Mouse (Mus musculus) stomach, postnatal 0 days (tissue): ENCODE data around the gene Col24a1.

Experiments
- CTCF ChIP-seq: IDR thresholded peaks from 2 replicates; pipeline ENCODE4 v1.5.1; 2016; ENCODE audit warnings: antibody characterized with exemption, low read depth, mild to moderate bottlenecking, moderate library complexity
- EP300 ChIP-seq: optimal IDR thresholded peaks from 2 replicates; pipeline ENCODE3; 2016; ENCODE audit warnings: antibody characterized with exemption

- TF ChIP-seq CTCF = no peak
- no peak for TF ChIP-seq EP300
Observed at GRCm38 (mm10) chr3:145474163-145474562, 181.9 kb downstream of the Col24a1 start.
